Comparison of ENCODE assay signal across 1 mouse cellular context in the genomic region with DNA sequence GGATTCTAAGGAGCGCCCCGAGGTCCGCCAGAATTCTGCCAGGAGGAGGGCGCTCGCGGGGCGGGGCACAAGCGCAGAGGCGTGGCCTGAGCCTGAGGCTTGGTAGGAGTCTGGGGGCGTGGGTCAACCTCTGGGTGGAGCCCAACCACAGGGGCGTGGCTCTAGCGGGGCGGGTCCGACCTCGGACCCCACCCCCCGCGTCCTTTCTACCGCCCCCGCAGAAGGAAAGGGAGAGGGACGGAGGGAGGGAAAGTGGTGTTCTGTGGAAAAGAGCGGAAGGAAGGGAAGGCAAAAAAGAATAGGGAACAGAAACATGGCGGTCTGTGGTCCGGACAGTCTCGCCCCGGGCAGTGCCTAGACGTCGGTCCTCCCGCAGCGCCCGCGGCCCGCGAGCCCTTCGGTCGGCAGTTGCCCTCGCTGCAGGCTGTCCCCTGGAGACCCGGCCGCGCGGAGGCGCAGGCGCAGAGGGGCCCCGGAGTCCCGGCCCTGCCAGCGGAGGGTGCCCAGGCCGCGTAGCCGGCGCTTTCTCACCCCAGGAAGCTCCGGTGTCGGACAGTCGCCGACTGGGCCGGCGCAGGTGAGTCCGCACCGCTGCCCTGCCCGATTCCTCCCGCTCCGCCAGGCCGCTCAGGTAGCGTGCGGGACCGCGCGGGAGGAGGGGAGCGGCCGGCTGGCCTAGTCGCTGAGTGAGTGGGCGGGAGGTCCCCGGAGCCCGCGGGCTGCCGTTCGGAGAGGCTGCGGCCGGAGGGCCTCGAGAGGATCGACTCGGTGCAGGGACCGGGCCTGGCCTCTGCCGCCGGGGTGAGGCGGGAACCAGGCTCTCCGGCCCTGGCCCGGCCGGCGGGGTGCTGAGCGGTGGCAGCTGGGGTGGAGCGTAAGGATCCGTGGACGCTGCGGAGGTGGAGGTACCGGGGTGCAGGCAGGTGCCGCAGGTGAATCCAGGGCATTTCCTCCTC.
TF ChIP-seq lines count a peak whose summit lies in the region.

Dennd4c (plus strand) TSS at position 220 of the 956 bp plus-strand sequence.

TF ChIP-seq in CH12.LX, 34 proteins besides CTCF, POLR2A, EP300 and RAD21:
- TF ChIP-seq HCFC1 (IDR thresholded peaks at IDR 0.05; ENCODE audit: low read depth, low read length) (no peak), JUND (conservative IDR thresholded peaks at IDR 0.05; ENCODE audit: low read depth, low read length) (no peak), USF2 (conservative IDR thresholded peaks at IDR 0.05; ENCODE audit: low read depth, low read length) (no peak), SMC3 (IDR thresholded peaks at IDR 0.05; ENCODE audit: low read depth, low read length) (no peak), CHD1 (IDR thresholded peaks at IDR 0.05; ENCODE audit: low read depth, low read length) (no peak), SIN3A (IDR thresholded peaks at IDR 0.05; ENCODE audit: low read length) (no peak), ZNF384 (IDR thresholded peaks at IDR 0.05; ENCODE audit: low read depth, low read length) (no peak), PAX5 (IDR thresholded peaks at IDR 0.05; ENCODE audit: low read length) (no peak), UBTF (IDR thresholded peaks at IDR 0.05; ENCODE audit: low read depth, low read length) (peak; percentile 90), KAT2A (IDR thresholded peaks at IDR 0.05; ENCODE audit: insufficient replicate concordance, low read length) (no peak), ELF1 (IDR thresholded peaks at IDR 0.05; ENCODE audit: low read depth, low read length) (no peak), USF1 (IDR thresholded peaks at IDR 0.05; ENCODE audit: low read depth, low read length) (no peak), CHD2 (IDR thresholded peaks at IDR 0.05; ENCODE audit: low read length) (no peak), ETS1 (conservative IDR thresholded peaks at IDR 0.05; ENCODE audit: low read depth, low read length) (no peak), MAX (IDR thresholded peaks at IDR 0.05; ENCODE audit: low read length) (no peak), NRF1 (IDR thresholded peaks at IDR 0.05; ENCODE audit: low read depth, low read length) (peak; percentile 88), MEF2A (IDR thresholded peaks at IDR 0.05; ENCODE audit: borderline replicate concordance, low read depth, low read length) (no peak), RCOR1 (conservative IDR thresholded peaks at IDR 0.05; ENCODE audit: low read depth, low read length) (no peak), TCF12 (IDR thresholded peaks at IDR 0.05; ENCODE audit: low read depth, low read length) (0 out of 2 replicates have a peak, but pooled peaks have one; percentile 19), ZKSCAN1 (IDR thresholded peaks at IDR 0.05; ENCODE audit: borderline replicate concordance, low read depth, low read length) (no peak), POLR2AphosphoS2 (IDR thresholded peaks at IDR 0.05; ENCODE audit: low read depth, low read length) (no peak), E2F4 (IDR thresholded peaks at IDR 0.05; ENCODE audit: insufficient replicate concordance, low read depth, low read length) (no peak), MXI1 (IDR thresholded peaks at IDR 0.05; ENCODE audit: low read depth, low read length) (peak; percentile 53; the same call in 1 of the 2 replicates), MAZ (IDR thresholded peaks at IDR 0.05; ENCODE audit: low read depth, low read length) (0 out of 2 replicates have a peak, but pooled peaks have one; percentile 34), MYC (IDR thresholded peaks at IDR 0.05; ENCODE audit: low read depth, low read length) (no peak), ZMIZ1 (IDR thresholded peaks at IDR 0.05; ENCODE audit: low read depth, low read length) (no peak), MAFK (IDR thresholded peaks at IDR 0.05; ENCODE audit: insufficient replicate concordance, low read length) (no peak), GABPA (IDR thresholded peaks at IDR 0.05; ENCODE audit: insufficient replicate concordance, low read depth, low read length) (no peak), TBP (conservative IDR thresholded peaks at IDR 0.05; ENCODE audit: low read depth, low read length) (no peak)
